Mouse (Mus musculus) embryonic facial prominence, embryonic 12.5 days (tissue): ENCODE data around the gene Rpl18a. TPM values are rescaled to one million over a fixed set of nuclear protein-coding genes. Genes with fewer than 3 reads are reported as not detected.
A peak's percentile ranks its signal among the peaks of the same experiment; 100 is the strongest.

Source experiments
- ATAC-seq: fragments of 200-750 bp; cut with Nextera tagmentation; 2 replicates; pipeline ENCODE4 v1.8.0; 2017; ENCODE audit not compliant: insufficient number of reproducible peaks, insufficient read depth, low FRiP score, low TSS enrichment
- H3K27ac ChIP-seq: fragments of 300-500 bp; sonication (generic); 2 replicates; pipeline ENCODE4 v1.5.1; 2016; ENCODE audit warnings: mild to moderate bottlenecking
- H3K27me3 ChIP-seq: fragments of 300-500 bp; sonication (generic); 2 replicates; pipeline ENCODE4 v1.6.1; 2016; ENCODE audit warnings: mild to moderate bottlenecking, moderate library complexity
- H3K36me3 ChIP-seq: fragments of 300-500 bp; sonication (generic); 2 replicates; pipeline ENCODE4 v1.6.1; 2016; ENCODE audit warnings: mild to moderate bottlenecking
- H3K4me1 ChIP-seq: fragments of 300-500 bp; sonication (generic); 2 replicates; pipeline ENCODE4 v1.6.1; 2016
- H3K4me2 ChIP-seq: fragments of 300-500 bp; sonication (generic); replicated peaks from 2 replicates; pipeline ENCODE4 v1.6.1; 2016; ENCODE audit warnings: mild to moderate bottlenecking, moderate library complexity
- H3K4me3 ChIP-seq: fragments of 300-500 bp; sonication (generic); 2 replicates; pipeline ENCODE4 v1.5.1; 2016; ENCODE audit warnings: mild to moderate bottlenecking
- H3K9ac ChIP-seq: fragments of 300-500 bp; sonication (generic); 2 replicates; pipeline ENCODE4 v1.6.1; 2016; ENCODE audit warnings: mild to moderate bottlenecking, moderate library complexity
- H3K9me3 ChIP-seq: fragments of 300-500 bp; sonication (generic); 2 replicates; pipeline ENCODE4 v1.6.1; 2016; ENCODE audit warnings: mild to moderate bottlenecking, moderate library complexity
- WGBS: fragments of 180-500 bp; shearing (Covaris S2); methylation state at CpG from one replicate; pipeline ENCODE4 v1.1.7; 2016; 5-methylcytosine and 5-hydroxymethylcytosine counted together
- polyA plus RNA-seq: library from polyadenylated mRNA; unstranded; fragments of >200 nt; fragmentation: Nextera tagmentation; extraction: Ambion mirVana; gene quantifications from 2 replicates; pipeline ENCODE4 v1.2.1, GENCODE M21; 2016

The Rpl18a gene
- polyA plus RNA-seq, 1 experiment from 2014 or later = 3,568 TPM

GRCm38 (mm10) chr8:70878178-70878577 lies 19.0 kb downstream of the Rpl18a start:
- 44% methylated on average over 2 of the region's 2 CpGs for WGBS
- H3K4me1 ChIP-seq = peaks cover 12% of the 10 kb centered on the region; the same call in 1 of the 2 replicates
- no peak for ATAC-seq

DNA sequence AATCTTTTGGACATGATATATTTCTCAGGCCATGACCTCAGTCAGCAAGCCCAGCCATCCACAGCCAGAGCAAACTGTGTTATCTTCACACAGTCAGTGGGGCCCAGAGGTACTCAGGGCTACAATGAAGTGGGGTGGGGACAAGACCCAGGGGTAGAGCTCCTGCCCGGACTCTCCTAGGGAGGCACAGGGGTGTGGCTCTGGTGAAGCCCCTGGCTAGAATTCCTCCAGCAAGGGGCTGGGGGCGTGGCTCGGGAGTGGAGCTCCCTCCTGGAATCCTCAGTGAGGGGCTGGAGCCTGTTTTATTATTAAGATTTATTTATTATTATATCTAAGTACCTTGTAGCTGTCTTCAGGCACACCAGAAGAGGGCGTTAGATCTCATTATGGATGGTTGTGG lies 20.8 kb downstream of the Rpl18a start:
- Histone ChIP-seq H3K4me2 (no peak overlapping the region), H3K4me3 (no peak overlapping the region), H3K27ac (no peak overlapping the region), H3K9ac (no peak overlapping the region), H3K36me3 (no peaks in the 10 kb centered on the region), H3K9me3 (no peaks in the 10 kb centered on the region), H3K27me3 (no peaks in the 10 kb centered on the region), H3K4me1 (peaks cover 17% of the 10 kb centered on the region; the same call in 1 of the 2 replicates)
- 56% methylated on average over 4 of the region's 4 CpGs for WGBS
- ATAC-seq = no peak

More at GRCm38 (mm10) chr8:70878178-70878577, 19.0 kb downstream of the Rpl18a start:
- Histone ChIP-seq H3K4me3 (no peak overlapping the region), H3K27me3 (no peaks in the 10 kb centered on the region), H3K36me3 (no peaks in the 10 kb centered on the region), H3K9me3 (no peaks in the 10 kb centered on the region), H3K27ac (no peak overlapping the region), H3K9ac (no peak overlapping the region), H3K4me2 (no peak overlapping the region)

- ATAC-seq = no peak
- Histone ChIP-seq H3K9ac (no peak overlapping the region), H3K4me3 (no peak overlapping the region), H3K36me3 (no peaks in the 10 kb centered on the region), H3K9me3 (no peaks in the 10 kb centered on the region), H3K27me3 (no peaks in the 10 kb centered on the region), H3K4me2 (no peak overlapping the region), H3K27ac (no peak overlapping the region), H3K4me1 (peaks cover 5% of the 10 kb centered on the region; the same call in 1 of the 2 replicates)
- WGBS = 93% methylated on average over 13 of the region's 13 CpGs
Observed at GRCm38 (mm10) chr8:70874441-70874840, 22.8 kb downstream of the Rpl18a start.

- Histone ChIP-seq H3K36me3 (no peaks in the 10 kb centered on the region), H3K27me3 (no peaks in the 10 kb centered on the region), H3K9ac (peak within 1 kb of the TSS; percentile 75), H3K4me1 (peaks cover 15% of the 10 kb centered on the region), H3K4me2 (peak within 1 kb of the TSS; percentile 85), H3K4me3 (peak within 1 kb of the TSS; percentile 74), H3K9me3 (no peaks in the 10 kb centered on the region), H3K27ac (peak within 1 kb of the TSS; percentile 55)
- ATAC-seq = peak; percentile 85
- WGBS = under 1% methylated on average over 46 of the region's 46 CpGs
Observed at GRCm38 (mm10) chr8:70873364-70873985, 23.7 kb downstream of the Rpl18a start, which contains the start of gene Ccdc124. TSS of gene Ccdc124 (minus strand) at chr8:70873935.

GRCm38 (mm10) chr8:70872643-70873363 lies 24.4 kb downstream of the Rpl18a start:
- Histone ChIP-seq H3K4me1 (peaks cover 21% of the 10 kb centered on the region), H3K4me3 (peak overlapping the region; percentile 74), H3K9ac (peak overlapping the region; percentile 75), H3K4me2 (peak overlapping the region; percentile 85), H3K27me3 (no peaks in the 10 kb centered on the region), H3K27ac (peak overlapping the region; percentile 55), H3K36me3 (0 out of 2 replicates have a peak, but pooled peaks cover 6% of the 10 kb centered on the region), H3K9me3 (no peaks in the 10 kb centered on the region)
- ATAC-seq = no peak
- 4% methylated on average over 31 of the region's 31 CpGs for WGBS

DNA sequence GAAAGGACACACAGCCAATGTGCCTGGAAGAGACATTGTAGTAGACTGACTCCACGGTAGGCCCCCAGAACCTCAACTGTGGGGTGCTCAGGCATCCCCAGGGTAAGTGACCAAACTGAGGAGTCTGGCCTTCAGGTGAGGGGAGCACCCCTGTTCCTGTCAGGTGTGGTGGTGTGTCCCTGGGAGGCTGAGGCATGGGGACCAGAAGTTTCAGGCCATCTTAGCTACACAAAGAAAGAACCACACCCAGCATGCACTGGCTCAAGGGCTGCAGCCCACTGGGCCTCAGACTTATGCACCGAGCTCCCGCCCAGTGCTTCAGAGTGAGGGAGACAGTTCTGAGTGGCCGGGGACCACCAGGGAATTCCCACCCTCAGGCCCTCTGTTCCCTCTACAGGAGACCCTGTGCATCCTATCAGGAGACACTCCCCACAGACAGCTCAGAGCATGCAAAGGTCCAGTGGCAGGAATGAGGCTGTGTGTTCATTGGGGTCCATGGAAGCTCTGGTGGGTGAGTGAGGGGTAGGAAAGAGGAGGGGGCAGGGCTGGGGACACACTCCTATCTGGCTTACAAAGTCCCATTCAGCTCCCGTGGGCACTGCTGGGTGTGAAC lies 25.9 kb downstream of the Rpl18a start:
- WGBS = 91% methylated on average over 5 of the region's 5 CpGs
- no peak for ATAC-seq
- H3K27ac ChIP-seq = no peak overlapping the region
- H3K4me3 ChIP-seq = no peak overlapping the region
- no peaks in the 10 kb centered on the region for H3K27me3 ChIP-seq
- H3K9me3 ChIP-seq = no peaks in the 10 kb centered on the region
- peaks cover 24% of the 10 kb centered on the region for H3K4me1 ChIP-seq
- H3K9ac ChIP-seq = no peak overlapping the region
- 0 out of 2 replicates have a peak, but pooled peaks cover 6% of the 10 kb centered on the region for H3K36me3 ChIP-seq
- no peak overlapping the region for H3K4me2 ChIP-seq

DNA sequence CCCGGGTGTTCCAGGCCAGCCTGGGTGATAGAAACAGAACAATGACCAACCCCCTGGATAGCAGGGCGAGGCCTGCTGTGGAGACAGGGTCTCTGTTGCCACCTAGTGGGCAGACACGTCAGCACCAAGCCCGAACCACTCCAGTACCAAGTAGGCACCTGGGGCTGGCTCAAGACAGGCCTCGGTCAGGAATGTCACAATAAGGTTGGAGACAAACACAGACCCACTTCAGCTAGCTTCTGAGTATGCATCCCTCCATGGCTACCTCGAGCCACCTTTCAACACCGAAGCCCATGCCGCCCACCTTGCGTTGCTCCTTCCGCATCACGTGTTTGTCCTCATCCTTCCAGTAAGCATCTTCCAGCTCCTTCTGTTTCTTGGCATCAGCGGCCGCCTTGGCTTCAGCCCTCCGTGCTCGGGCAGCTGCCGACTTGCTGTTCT lies 27.6 kb downstream of the Rpl18a start:
- WGBS = 49% methylated on average over 16 of the region's 16 CpGs
- ATAC-seq = no peak
- Histone ChIP-seq H3K27ac (0 out of 2 replicates have a peak overlapping the region, but pooled peaks have one; percentile 12), H3K36me3 (0 out of 2 replicates have a peak, but pooled peaks cover 6% of the 10 kb centered on the region), H3K4me2 (no peak overlapping the region; the same call in 1 of the 2 replicates), H3K27me3 (no peaks in the 10 kb centered on the region), H3K9me3 (no peaks in the 10 kb centered on the region), H3K4me3 (no peak overlapping the region), H3K9ac (no peak overlapping the region; the same call in 1 of the 2 replicates), H3K4me1 (peaks cover 32% of the 10 kb centered on the region)

DNA sequence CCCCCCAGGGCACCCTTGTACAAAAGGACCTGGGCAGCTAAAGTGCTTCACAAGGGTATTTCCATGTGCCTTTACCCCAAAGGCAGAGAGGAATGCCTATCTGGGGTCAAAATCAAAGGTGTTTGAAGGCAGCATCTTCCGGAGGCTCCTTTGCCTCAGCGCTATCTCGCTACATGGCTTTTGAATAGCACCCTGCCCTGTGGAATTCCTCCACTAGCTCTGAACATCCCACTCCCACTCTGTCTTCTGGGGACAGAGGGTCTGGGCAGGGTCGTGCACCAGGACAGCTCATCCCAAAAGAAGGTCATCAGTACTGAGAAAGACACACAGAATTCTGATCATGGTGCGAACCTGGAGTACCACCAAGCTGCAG lies 28.0 kb downstream of the Rpl18a start:
- H3K4me2 ChIP-seq = peak overlapping the region; percentile 42
- no peaks in the 10 kb centered on the region for H3K9me3 ChIP-seq
- H3K9ac ChIP-seq = peak overlapping the region; percentile 40
- 0 out of 2 replicates have a peak, but pooled peaks cover 6% of the 10 kb centered on the region for H3K36me3 ChIP-seq
- H3K4me3 ChIP-seq = peak overlapping the region; percentile 22; the same call in 1 of the 2 replicates
- no peak for ATAC-seq
- 34% methylated on average over 5 of the region's 5 CpGs for WGBS
- peaks cover 37% of the 10 kb centered on the region for H3K4me1 ChIP-seq
- H3K27ac ChIP-seq = peak overlapping the region; percentile 78; the same call in 1 of the 2 replicates
- H3K27me3 ChIP-seq = no peaks in the 10 kb centered on the region

DNA sequence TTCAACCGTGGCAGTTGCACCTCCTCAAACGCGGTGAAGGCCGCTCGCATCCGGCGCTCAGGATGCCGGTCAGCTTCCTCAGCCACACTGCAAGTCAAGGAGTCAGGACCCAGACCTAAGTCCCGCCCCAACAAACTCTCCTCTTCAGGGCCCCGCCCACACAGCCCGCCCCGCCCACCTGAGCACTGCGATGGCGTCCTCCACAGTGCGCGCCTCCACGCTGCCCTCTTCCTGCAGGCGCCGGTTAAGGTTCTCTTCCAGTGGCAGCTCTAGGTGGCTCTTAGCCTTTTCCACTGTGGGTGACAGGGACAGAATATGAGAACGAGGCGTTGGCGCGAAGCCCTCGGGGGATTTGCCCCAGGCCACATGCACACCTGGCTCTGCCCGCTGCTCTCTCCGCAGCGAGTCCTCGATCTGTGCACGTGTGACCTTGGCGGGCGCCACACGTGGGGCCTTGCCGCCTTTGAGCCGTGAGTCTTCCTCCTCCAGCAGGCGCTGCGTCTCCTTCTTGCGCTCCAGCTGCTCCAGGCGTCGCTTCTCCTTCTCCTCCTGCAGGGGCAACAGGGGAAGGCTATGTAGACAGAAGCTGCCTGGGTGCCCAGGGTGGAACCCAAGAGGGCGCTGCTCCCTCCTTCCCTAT lies 28.5 kb downstream of the Rpl18a start:
- no peak for ATAC-seq
- Histone ChIP-seq H3K4me2 (peak overlapping the region; percentile 42), H3K36me3 (0 out of 2 replicates have a peak, but pooled peaks cover 6% of the 10 kb centered on the region), H3K4me3 (peak overlapping the region; percentile 22), H3K27me3 (no peaks in the 10 kb centered on the region), H3K9me3 (no peaks in the 10 kb centered on the region), H3K9ac (peak overlapping the region; percentile 40), H3K27ac (peak overlapping the region; percentile 78), H3K4me1 (peaks cover 42% of the 10 kb centered on the region)
- WGBS = 14% methylated on average over 40 of the region's 40 CpGs

DNA sequence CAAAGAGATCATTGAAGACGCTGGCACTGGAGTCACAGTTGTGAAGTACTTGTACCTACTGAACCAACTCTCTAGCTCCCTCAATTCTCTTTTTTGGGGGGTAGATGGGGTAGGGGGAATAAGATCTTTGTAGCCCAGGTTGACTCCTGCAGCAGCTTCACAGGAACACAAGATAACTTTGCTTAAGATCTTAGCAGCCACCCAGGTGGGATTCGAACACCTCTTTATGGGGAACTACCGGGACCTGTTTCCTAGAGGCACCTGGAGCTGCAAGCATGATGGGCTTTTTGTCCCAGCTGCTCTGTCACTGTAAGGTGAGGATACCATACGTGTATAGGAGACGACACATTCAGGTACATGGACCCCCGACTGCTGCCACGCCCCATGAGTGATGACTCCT lies 30.6 kb downstream of the Rpl18a start:
- Histone ChIP-seq H3K36me3 (0 out of 2 replicates have a peak, but pooled peaks cover 6% of the 10 kb centered on the region), H3K9me3 (no peaks in the 10 kb centered on the region), H3K4me2 (no peak overlapping the region; the same call in 1 of the 2 replicates), H3K27me3 (peaks cover 18% of the 10 kb centered on the region), H3K4me3 (no peak overlapping the region), H3K4me1 (peaks cover 54% of the 10 kb centered on the region), H3K9ac (no peak overlapping the region), H3K27ac (peak overlapping the region; percentile 88; the same call in 1 of the 2 replicates)
- no peak for ATAC-seq
- WGBS = 88% methylated on average over 7 of the region's 7 CpGs

GRCm38 (mm10) chr8:70866001-70866520 lies 31.2 kb downstream of the Rpl18a start:
- peak overlapping the region; percentile 92 for H3K4me2 ChIP-seq
- no peaks in the 10 kb centered on the region for H3K9me3 ChIP-seq
- H3K9ac ChIP-seq = peak overlapping the region; percentile 54
- peak overlapping the region; percentile 45 for H3K4me3 ChIP-seq
- peaks cover 22% of the 10 kb centered on the region for H3K27me3 ChIP-seq
- ATAC-seq = no peak; the same call in 1 of the 2 replicates
- H3K27ac ChIP-seq = peak overlapping the region; percentile 88
- 0 out of 2 replicates have a peak, but pooled peaks cover 6% of the 10 kb centered on the region for H3K36me3 ChIP-seq
- 7% methylated on average over 12 of the region's 12 CpGs for WGBS
- peaks cover 54% of the 10 kb centered on the region for H3K4me1 ChIP-seq
